Mouse (Mus musculus): ENCODE data around the gene Olfr1270. TPM values are rescaled to one million over a fixed set of nuclear protein-coding genes. Genes with fewer than 3 reads are reported as not detected.
"Not testable (repeated sequence)": the region's sequence is repeated elsewhere in the genome, so short reads cannot be mapped to it uniquely, and the experiment has no call there.

Olfr1270 gene
- not detected in 2 replicates for total RNA-seq (2014; rRNA removed)
- polyA plus RNA-seq (2015; fragmentation: Nextera tagmentation; extraction: Ambion mirVana) = not detected in 2 replicates

DNA sequence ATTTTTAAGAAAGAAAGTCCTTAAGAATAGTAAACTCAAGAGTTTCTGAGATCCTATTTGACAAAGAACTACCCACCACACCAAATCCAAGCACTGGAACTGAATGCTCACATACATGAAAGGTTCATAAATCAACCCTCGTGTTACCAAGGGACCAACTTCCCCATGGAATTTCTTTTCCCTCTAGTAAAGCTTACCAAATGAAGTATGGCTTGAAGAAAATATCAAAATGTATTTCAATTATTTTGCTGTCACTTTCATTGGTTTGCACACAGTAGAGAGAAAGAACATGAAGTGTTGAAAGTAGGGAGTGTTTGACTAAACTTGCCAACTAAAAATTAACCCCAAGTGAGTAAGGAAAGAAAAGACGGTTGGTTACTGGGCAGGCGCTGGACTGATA is at the start of gene Olfr1270:
Olfr1270 (minus strand) TSS at position 101 of the 400 bp plus-strand sequence.
- WGBS = 88% methylated on average over 3 of the region's 3 CpGs
- no peak within 1 kb of the TSS for H3K4me2 ChIP-seq (ENCODE audit: low read depth)
- H3K4me3 ChIP-seq (ENCODE audit: low read depth, low read length) = no peak within 1 kb of the TSS
- no peaks in the 10 kb centered on the region for H3K27me3 ChIP-seq (ENCODE audit: insufficient read depth, low read length)
- no peak within 1 kb of the TSS for H3K27ac ChIP-seq (ENCODE audit: low read depth, low read length)
- H3K9me3 ChIP-seq (ENCODE audit: low read length) = no peaks in the 10 kb centered on the region
- no peak within 1 kb of the TSS for H3K9ac ChIP-seq
- no peak for DNase-seq
- no peaks in the 10 kb centered on the region for H3K4me1 ChIP-seq (ENCODE audit: insufficient read depth)
- no peak for TF ChIP-seq CTCF (IDR thresholded peaks at IDR 0.05; ENCODE audit: low read depth)
- H3K36me3 ChIP-seq (ENCODE audit: insufficient read depth) = no peaks in the 10 kb centered on the region
- no peak for ATAC-seq

GRCm38 (mm10) chr2:90199606-90200005 is 46.7 kb upstream of the Olfr1270 start:
- H3K9ac ChIP-seq; DNase-seq; H3K9me3 ChIP-seq (ENCODE audit: low read length); H3K27me3 ChIP-seq (ENCODE audit: insufficient read depth, low read length); H3K4me3 ChIP-seq (ENCODE audit: low read depth, low read length); H3K27ac ChIP-seq (ENCODE audit: low read depth, low read length); H3K4me1 ChIP-seq (ENCODE audit: insufficient read depth); H3K4me2 ChIP-seq (ENCODE audit: low read depth); H3K36me3 ChIP-seq (ENCODE audit: insufficient read depth); ATAC-seq: not testable (repeated sequence)
- WGBS = no CpG with 5 or more reads among the region's 4 CpGs

GRCm38 (mm10) chr2:90195285-90195684 is 42.4 kb upstream of the Olfr1270 start:
- WGBS = no CpG with 5 or more reads among the region's 6 CpGs
- ATAC-seq; H3K4me3 ChIP-seq (ENCODE audit: low read depth, low read length); H3K9ac ChIP-seq; H3K27me3 ChIP-seq (ENCODE audit: insufficient read depth, low read length); H3K27ac ChIP-seq (ENCODE audit: low read depth, low read length); H3K36me3 ChIP-seq (ENCODE audit: insufficient read depth); H3K4me2 ChIP-seq (ENCODE audit: low read depth); H3K4me1 ChIP-seq (ENCODE audit: insufficient read depth); H3K9me3 ChIP-seq (ENCODE audit: low read length); DNase-seq: not testable (repeated sequence)

GRCm38 (mm10) chr2:90194750-90195149 is 41.9 kb upstream of the Olfr1270 start:
- not testable (repeated sequence) for H3K4me2 ChIP-seq (ENCODE audit: low read depth)
- WGBS = no CpG with 5 or more reads among the region's 3 CpGs

DNA sequence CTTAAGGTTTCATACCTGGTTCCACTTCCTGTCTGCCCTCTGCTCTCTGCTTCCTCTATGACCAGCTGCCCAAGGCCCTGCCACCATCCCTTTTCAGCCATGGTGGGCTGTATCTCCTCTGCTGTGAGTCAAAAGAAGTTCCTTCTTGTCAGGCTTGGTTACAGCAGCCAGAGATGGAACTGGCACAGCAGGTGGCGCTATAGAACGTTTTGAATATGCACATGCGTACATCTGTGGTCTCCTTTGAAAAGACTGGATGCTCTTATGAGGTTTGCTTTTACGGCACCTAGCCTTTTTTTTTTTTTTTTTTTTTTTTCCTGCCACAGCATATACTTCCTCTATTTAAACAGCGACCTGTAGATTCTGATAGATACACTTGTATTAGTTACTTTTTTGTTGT is 34.2 kb upstream of the Olfr1270 start:
- not testable (repeated sequence) for H3K9me3 ChIP-seq (ENCODE audit: low read length); H3K4me3 ChIP-seq (ENCODE audit: low read depth, low read length); H3K36me3 ChIP-seq (ENCODE audit: insufficient read depth); H3K27me3 ChIP-seq (ENCODE audit: insufficient read depth, low read length); H3K4me2 ChIP-seq (ENCODE audit: low read depth); H3K4me1 ChIP-seq (ENCODE audit: insufficient read depth); H3K9ac ChIP-seq; ATAC-seq; H3K27ac ChIP-seq (ENCODE audit: low read depth, low read length); DNase-seq
- WGBS = no CpG with 5 or more reads among the region's 5 CpGs

More at GRCm38 (mm10) chr2:90194750-90195149, 41.9 kb upstream of the Olfr1270 start:
- not testable (repeated sequence) for H3K9ac ChIP-seq; H3K36me3 ChIP-seq (ENCODE audit: insufficient read depth); H3K4me3 ChIP-seq (ENCODE audit: low read depth, low read length); H3K4me1 ChIP-seq (ENCODE audit: insufficient read depth); H3K27me3 ChIP-seq (ENCODE audit: insufficient read depth, low read length); H3K9me3 ChIP-seq (ENCODE audit: low read length); DNase-seq; H3K27ac ChIP-seq (ENCODE audit: low read depth, low read length)
- ATAC-seq = peak; percentile 55

GRCm38 (mm10) chr2:90186082-90186481 is 33.2 kb upstream of the Olfr1270 start:
- H3K9me3 ChIP-seq (ENCODE audit: low read length); H3K27ac ChIP-seq (ENCODE audit: low read depth, low read length); H3K4me2 ChIP-seq (ENCODE audit: low read depth); H3K4me1 ChIP-seq (ENCODE audit: insufficient read depth); H3K27me3 ChIP-seq (ENCODE audit: insufficient read depth, low read length); H3K9ac ChIP-seq; H3K36me3 ChIP-seq (ENCODE audit: insufficient read depth); H3K4me3 ChIP-seq (ENCODE audit: low read depth, low read length); DNase-seq: not testable (repeated sequence)
- WGBS = no CpG with 5 or more reads among the region's 4 CpGs
- ATAC-seq = peak; percentile 60; the same call in 1 of the 2 replicates

DNA sequence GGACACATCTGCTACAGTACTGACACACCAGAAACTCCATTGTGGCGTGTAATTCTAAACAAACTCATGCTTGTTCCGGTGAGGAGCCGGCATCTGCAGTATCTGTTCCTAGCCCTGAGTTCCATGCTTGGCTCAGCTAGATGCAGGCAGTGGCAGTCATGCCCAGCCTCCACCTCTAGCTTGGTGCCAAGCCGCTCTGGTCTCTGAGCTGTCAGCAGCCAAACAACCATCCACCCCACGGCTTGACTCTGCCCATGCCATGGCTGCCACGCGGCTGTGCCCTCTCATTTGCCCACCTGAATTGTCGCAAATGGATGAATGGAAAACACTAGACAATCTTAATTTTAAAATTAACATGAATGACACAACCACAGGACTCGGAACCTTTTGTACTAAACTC is 1.0 kb upstream of the Olfr1270 start:
- Histone ChIP-seq H3K27me3 (ENCODE audit: insufficient read depth, low read length) (no peaks in the 10 kb centered on the region), H3K4me2 (ENCODE audit: low read depth) (no peak overlapping the region), H3K36me3 (ENCODE audit: insufficient read depth) (no peaks in the 10 kb centered on the region), H3K9me3 (ENCODE audit: low read length) (no peaks in the 10 kb centered on the region), H3K4me1 (ENCODE audit: insufficient read depth) (no peaks in the 10 kb centered on the region), H3K9ac (no peak overlapping the region), H3K27ac (ENCODE audit: low read depth, low read length) (no peak overlapping the region), H3K4me3 (ENCODE audit: low read depth, low read length) (no peak overlapping the region)
- ATAC-seq (no peak), DNase-seq (no peak)
- no peak for TF ChIP-seq CTCF (IDR thresholded peaks at IDR 0.05; ENCODE audit: low read depth)
- 91% methylated on average over 9 of the region's 9 CpGs for WGBS

GRCm38 (mm10) chr2:90142196-90142595 is 10.7 kb downstream of the Olfr1270 start, which contains the start of gene Olfr32:
Gene Olfr32 (minus strand): TSS chr2:90142296.
- Histone ChIP-seq H3K36me3 (ENCODE audit: insufficient read depth) (no peaks in the 10 kb centered on the region), H3K27me3 (ENCODE audit: insufficient read depth, low read length) (no peaks in the 10 kb centered on the region), H3K4me3 (ENCODE audit: low read depth, low read length) (no peak within 1 kb of the TSS), H3K9ac (no peak within 1 kb of the TSS), H3K27ac (ENCODE audit: low read depth, low read length) (no peak within 1 kb of the TSS), H3K9me3 (ENCODE audit: low read length) (no peaks in the 10 kb centered on the region), H3K4me1 (ENCODE audit: insufficient read depth) (no peaks in the 10 kb centered on the region), H3K4me2 (ENCODE audit: low read depth) (no peak within 1 kb of the TSS)
- no peak for DNase-seq
- ATAC-seq = no peak
- no peak for TF ChIP-seq CTCF (IDR thresholded peaks at IDR 0.05; ENCODE audit: low read depth)
